Mouse (Mus musculus) C2C12 (cell line): ENCODE results near the gene Oxct1. TPM values are rescaled to one million over a fixed set of nuclear protein-coding genes. Genes with fewer than 3 reads are reported as not detected.

Experiments used
- H3K27me3 ChIP-seq: one replicate; pipeline ENCODE4 v1.6.1; 2011; ENCODE audit not compliant: control insufficient read depth, insufficient read depth, insufficient read length
- H3K36me3 ChIP-seq: one replicate; pipeline ENCODE4 v1.6.1; 2011; ENCODE audit not compliant: control insufficient read depth, insufficient read depth
- H3K4me3 ChIP-seq: one replicate; pipeline ENCODE4 v1.5.1; 2011; ENCODE audit warnings: mild to moderate bottlenecking, control low read depth; ENCODE audit not compliant: poor library complexity, insufficient read depth, severe bottlenecking
- H3K79me2 ChIP-seq: one replicate; pipeline ENCODE4 v1.6.1; 2011; ENCODE audit not compliant: control insufficient read depth, insufficient read depth
- H3K79me3 ChIP-seq: one replicate; pipeline ENCODE4 v1.6.1; 2011; ENCODE audit warnings: low read depth, control low read depth
- H3ac ChIP-seq: one replicate; pipeline ENCODE3; 2011; ENCODE audit warnings: low read depth; ENCODE audit not compliant: control insufficient read depth, insufficient read length
- CEBPB ChIP-seq: IDR thresholded peaks from one replicate; pipeline ENCODE4 v1.6.1; 2011; ENCODE audit warnings: low read depth, mild to moderate bottlenecking, control low read depth, moderate library complexity
- CTCF ChIP-seq: IDR thresholded peaks from one replicate; pipeline ENCODE4 v1.5.1; 2011; ENCODE audit not compliant: control insufficient read depth, insufficient read depth, insufficient read length
- FOSL1 ChIP-seq: IDR thresholded peaks from one replicate; pipeline ENCODE4 v1.8.0; 2011; ENCODE audit warnings: mild to moderate bottlenecking, low read length; ENCODE audit not compliant: poor library complexity, insufficient read depth, severe bottlenecking
- MAX ChIP-seq: IDR thresholded peaks from one replicate; pipeline ENCODE4 v1.6.1; 2011; ENCODE audit warnings: mild to moderate bottlenecking, control low read depth
- MYOD1 ChIP-seq: IDR thresholded peaks from one replicate; pipeline ENCODE4 v1.6.1; 2011; ENCODE audit warnings: low read depth; ENCODE audit not compliant: control insufficient read depth, insufficient read length
- MYOG ChIP-seq: IDR thresholded peaks from one replicate; pipeline ENCODE4 v1.6.1; 2011; ENCODE audit not compliant: control insufficient read depth, insufficient read length; ENCODE audit errors: extremely low read depth
- USF1 ChIP-seq: IDR thresholded peaks from one replicate; pipeline ENCODE4 v1.6.1; 2011; ENCODE audit warnings: low read depth, mild to moderate bottlenecking, control low read depth, moderate library complexity
- polyA plus RNA-seq: library from polyadenylated mRNA; unstranded; fragments of >200 nt; fragmentation: generic; extraction: Trizol; gene quantifications from one replicate; pipeline ENCODE4 v1.2.1, GENCODE M21; 2012; ENCODE audit warnings: missing spikeins

Oxct1 gene
- polyA plus RNA-seq, 1 experiment: 36.2 TPM

GRCm38 (mm10) chr15:3999144-3999543, 27.0 kb upstream of the Oxct1 start:
- peaks cover 10% of the 10 kb centered on the region for H3K79me2 ChIP-seq
- H3K4me3 ChIP-seq: no peak overlapping the region
- TF ChIP-seq CEBPB: peak; percentile 78
- TF ChIP-seq MYOD1: no peak
- no peak for TF ChIP-seq MAX
- TF ChIP-seq USF1: peak; percentile 64
- no peaks in the 10 kb centered on the region for H3K27me3 ChIP-seq
- H3ac ChIP-seq: no peak overlapping the region
- peaks cover 6% of the 10 kb centered on the region for H3K79me3 ChIP-seq
- no peaks in the 10 kb centered on the region for H3K36me3 ChIP-seq

- TF ChIP-seq CEBPB (peak; percentile 59), MYOD1 (no peak), MAX (no peak), USF1 (no peak)
- Histone ChIP-seq H3K4me3 (no peak overlapping the region), H3K79me3 (no peaks in the 10 kb centered on the region), H3K36me3 (no peaks in the 10 kb centered on the region), H3K79me2 (no peaks in the 10 kb centered on the region), H3K27me3 (no peaks in the 10 kb centered on the region), H3ac (no peak overlapping the region)
Measured at GRCm38 (mm10) chr15:4000536-4000935, 25.6 kb upstream of the Oxct1 start.

- peaks cover 7% of the 10 kb centered on the region for H3K27me3 ChIP-seq
- no peak overlapping the region for H3ac ChIP-seq
- H3K36me3 ChIP-seq: no peaks in the 10 kb centered on the region
- no peaks in the 10 kb centered on the region for H3K79me2 ChIP-seq
- H3K79me3 ChIP-seq: no peaks in the 10 kb centered on the region
- TF ChIP-seq USF1 (no peak), MYOD1 (no peak), CTCF (no peak), MAX (no peak), CEBPB (no peak), FOSL1 (no peak), MYOG (no peak)
- no peak overlapping the region for H3K4me3 ChIP-seq
Measured at GRCm38 (mm10) chr15:4013873-4014272, 12.3 kb upstream of the Oxct1 start.

DNA sequence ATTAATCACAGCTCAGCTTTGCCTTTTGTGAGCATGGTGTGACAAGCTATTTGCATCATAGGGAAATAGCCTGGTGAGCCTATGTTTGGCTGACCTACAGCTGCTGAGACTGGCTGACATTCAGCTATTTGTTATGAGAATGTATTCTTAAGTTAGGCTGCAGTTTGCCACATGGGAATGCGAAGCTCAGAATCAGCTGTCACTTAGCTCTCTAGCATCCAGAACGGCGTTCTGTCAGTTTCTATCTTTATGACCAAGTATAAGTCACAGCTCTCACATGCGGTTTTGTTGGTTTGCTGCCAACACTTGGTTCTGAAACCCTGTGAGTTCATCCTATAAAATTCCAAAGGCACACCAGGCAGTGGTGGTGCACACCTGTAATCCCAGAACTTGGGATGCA, 5.5 kb upstream of the Oxct1 start:
- peaks cover 9% of the 10 kb centered on the region for H3K27me3 ChIP-seq
- no peak overlapping the region for H3ac ChIP-seq
- no peaks in the 10 kb centered on the region for H3K79me2 ChIP-seq
- TF ChIP-seq CEBPB: no peak
- TF ChIP-seq MAX: no peak
- TF ChIP-seq MYOD1: no peak
- no peak for TF ChIP-seq USF1
- no peak for TF ChIP-seq MYOG
- TF ChIP-seq CTCF: no peak
- no peak for TF ChIP-seq FOSL1
- H3K36me3 ChIP-seq: no peaks in the 10 kb centered on the region
- H3K4me3 ChIP-seq: no peak overlapping the region
- no peaks in the 10 kb centered on the region for H3K79me3 ChIP-seq

DNA sequence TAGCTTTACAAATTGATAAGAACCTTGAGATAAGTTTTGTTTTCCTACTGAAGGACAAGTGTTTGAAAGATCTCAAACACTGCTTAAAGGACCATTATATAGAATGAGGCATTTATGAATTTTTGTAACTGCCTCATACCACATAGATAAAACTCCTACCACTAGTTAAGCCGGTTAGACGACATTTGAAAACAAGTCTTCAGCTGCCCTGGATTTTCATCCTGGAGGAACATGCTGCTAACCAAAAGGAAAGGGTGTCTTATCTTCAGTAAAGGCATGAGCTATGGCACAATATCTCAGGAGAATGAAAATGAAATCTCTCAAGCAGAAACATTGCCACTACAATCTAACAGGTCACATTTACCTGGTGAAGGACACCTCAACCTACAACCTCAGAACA, 2.4 kb upstream of the Oxct1 start:
- H3K79me3 ChIP-seq: peaks cover under 1% of the 10 kb centered on the region
- H3K36me3 ChIP-seq: no peaks in the 10 kb centered on the region
- peaks cover 3% of the 10 kb centered on the region for H3K27me3 ChIP-seq
- H3ac ChIP-seq: no peak overlapping the region
- peaks cover 12% of the 10 kb centered on the region for H3K79me2 ChIP-seq
- TF ChIP-seq USF1: no peak
- H3K4me3 ChIP-seq: no peak overlapping the region

GRCm38 (mm10) chr15:4024726-4025507, 1.3 kb upstream of the Oxct1 start:
- no peaks in the 10 kb centered on the region for H3K27me3 ChIP-seq

More at GRCm38 (mm10) chr15:4024726-4025507, 1.3 kb upstream of the Oxct1 start:
- H3K36me3 ChIP-seq: no peaks in the 10 kb centered on the region
- H3K4me3 ChIP-seq: no peak overlapping the region
- H3ac ChIP-seq: no peak overlapping the region
- peaks cover 21% of the 10 kb centered on the region for H3K79me2 ChIP-seq
- H3K79me3 ChIP-seq: peaks cover 3% of the 10 kb centered on the region
- TF ChIP-seq MYOD1: no peak
- no peak for TF ChIP-seq FOSL1
- no peak for TF ChIP-seq CEBPB
- TF ChIP-seq CTCF: no peak
- no peak for TF ChIP-seq MYOG
- no peak for TF ChIP-seq USF1
- no peak for TF ChIP-seq MAX
